Comparison of ENCODE assay signal across 18 mouse cellular contexts in the genomic region with DNA sequence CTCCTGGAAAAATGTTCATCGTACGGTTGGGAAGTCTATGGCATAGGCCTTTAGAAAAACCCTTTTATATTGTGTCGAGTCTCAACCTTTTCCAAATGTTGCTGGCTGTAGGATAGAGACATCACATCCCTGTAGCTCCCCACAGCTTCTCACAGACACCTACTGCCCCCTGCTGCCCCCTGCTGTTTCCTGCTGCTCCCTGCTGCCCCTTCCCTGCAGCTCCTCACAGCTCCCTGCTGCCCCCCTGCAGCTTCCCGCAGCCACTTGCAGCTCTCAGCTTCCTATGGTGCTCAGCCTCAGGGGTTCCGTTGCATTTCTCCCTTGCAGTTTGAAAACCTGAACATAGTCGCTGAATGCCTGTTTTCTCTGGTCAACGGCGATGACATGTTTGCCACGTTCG. TPM values are rescaled to one million over a fixed set of nuclear protein-coding genes. Genes with fewer than 3 reads are reported as not detected.
A peak's percentile ranks its signal among the peaks of the same experiment; 100 is the strongest.
DNase-seq lines count a peak whose midpoint lies in the region; ATAC-seq and TF ChIP-seq lines count a peak whose summit lies in the region.
"Had no signal": no experiment of that assay in that cellular context is flagged by ENCODE, and none has a peak within 500 bp of the region (broad histone marks: within the 10 kb centered on the region; RNA-seq: fewer than 3 reads in every experiment).

No protein-coding gene starts in this region.

- no peak for DNase-seq in kidney, postnatal 25 days
- DNase-seq in thymus, postnatal 14 days: peak; percentile 33
- DNase-seq in thymus, adult 18-20 months: no peak
- no peak for DNase-seq in brain, embryonic 14.5 days (ENCODE audit: low read depth)
- peak; percentile 60 for DNase-seq in thymus, postnatal 4 days
- no peak for DNase-seq in layer of hippocampus, postnatal 10 days (ENCODE audit: low spot score in 2 of 2)
- DNase-seq: cerebellum, adult 9-11 months; kidney, adult 9 months; layer of hippocampus, postnatal 36 days; right cerebral cortex, postnatal 14 days had no signal

- no peaks in the 10 kb centered on the region for H3K36me3 ChIP-seq in kidney, embryonic 16.5 days (ENCODE audit: insufficient read depth, low read length)
- H3K36me3 ChIP-seq: G1E; heart, embryonic 12.5 days; hindbrain, embryonic 12.5 days; limb, embryonic 15.5 days had no signal

- H3K4me2 ChIP-seq in kidney, embryonic 16.5 days (replicated peaks; ENCODE audit: low read depth, low read length): no peak overlapping the region
- H3K4me2 ChIP-seq: heart, embryonic 12.5 days; hindbrain, embryonic 12.5 days; limb, embryonic 15.5 days had no signal

- H3K9me3 ChIP-seq in kidney, embryonic 16.5 days (ENCODE audit: low read length): no peaks in the 10 kb centered on the region
- H3K9me3 ChIP-seq: G1E; hindbrain, embryonic 12.5 days; limb, embryonic 15.5 days had no signal

- TF ChIP-seq POLR2A in brain, embryonic 14.5 days (IDR thresholded peaks at IDR 0.05; ENCODE audit: borderline replicate concordance, extremely low read depth, insufficient read depth, insufficient read length, poor library complexity, severe bottlenecking): no peak

- ATAC-seq in kidney, embryonic 16.5 days (ENCODE audit: low FRiP score, low TSS enrichment): 0 out of 2 replicates have a peak, but pooled peaks have one; percentile 12
- ATAC-seq: forebrain, embryonic 14.5 days had no signal

- no peaks in the 10 kb centered on the region for H3K4me1 ChIP-seq in kidney, embryonic 16.5 days (ENCODE audit: insufficient read depth, low read length)
- H3K4me1 ChIP-seq: hindbrain, embryonic 12.5 days; limb, embryonic 15.5 days had no signal

- H3K27ac ChIP-seq in kidney, embryonic 16.5 days (ENCODE audit: low read length): no peak overlapping the region
- H3K27ac ChIP-seq: hindbrain, embryonic 12.5 days; limb, embryonic 15.5 days; macrophage had no signal

- WGBS in kidney, embryonic 16.5 days: 74% methylated on average over 10 of the region's 10 CpGs

- TF ChIP-seq CTCF in brain, embryonic 14.5 days (IDR thresholded peaks at IDR 0.05; ENCODE audit: borderline replicate concordance, extremely low read depth, insufficient read depth, insufficient read length): peak; percentile 25; the same call in 1 of the 2 replicates

- H3K27me3 ChIP-seq in kidney, embryonic 16.5 days (ENCODE audit: insufficient read depth, low read length): no peaks in the 10 kb centered on the region
- H3K27me3 ChIP-seq: heart, embryonic 12.5 days; limb, embryonic 15.5 days had no signal

- no peak overlapping the region for H3K4me3 ChIP-seq in kidney, embryonic 16.5 days (ENCODE audit: low read length)
- H3K4me3 ChIP-seq: heart, embryonic 12.5 days; hindbrain, embryonic 12.5 days; limb, embryonic 15.5 days had no signal

- H3K9ac ChIP-seq in kidney, embryonic 16.5 days (replicated peaks; ENCODE audit: low read length): no peak overlapping the region
- H3K9ac ChIP-seq: heart, embryonic 12.5 days; hindbrain, embryonic 12.5 days; limb, embryonic 15.5 days had no signal

RNA-seq across cellular contexts. Expression of gene Lpar3, which starts 30.8 kb away (rescaled TPM):
- polyA plus RNA-seq in kidney, embryonic 16.5 days (2015; fragmentation: Nextera tagmentation; extraction: Ambion mirVana): 2.2 TPM in 2 replicates
- 0.26 and 0.52 TPM in 2 replicates for polyA plus RNA-seq in brain, embryonic 14.5 days (2012; rRNA removed)
- under 1 TPM; 0.47 to 0.66 TPM for total RNA-seq in layer of hippocampus, postnatal 10 days (2021)
- total RNA-seq: neutrophil, adult 5-6 weeks had no signal
- polyA plus RNA-seq: G1E, macrophage had no signal

RNA-seq across cellular contexts. Expression of gene Mcoln2, which starts 40.3 kb away (rescaled TPM):
- polyA plus RNA-seq in kidney, embryonic 16.5 days (2015; fragmentation: Nextera tagmentation; extraction: Ambion mirVana): 0.84 and 1.3 TPM in 2 replicates
- 0.09 and 0.19 TPM in 2 replicates for polyA plus RNA-seq in brain, embryonic 14.5 days (2012; rRNA removed)
- total RNA-seq in layer of hippocampus, postnatal 10 days (2021): not detected
- total RNA-seq: layer of hippocampus, postnatal 36 days had no signal
- polyA plus RNA-seq: G1E had no signal

Comparison
In these comparisons a context has a peak if more than half of its experiments do, and no peak if none do; other contexts are left out.
1. DNase-seq: peak in thymus, postnatal 14 days (single experiment) and thymus, postnatal 4 days (single experiment); none in kidney, postnatal 25 days (0 of 2), thymus, adult 18-20 months (0 of 2), brain, embryonic 14.5 days (single experiment) and layer of hippocampus, postnatal 10 days (0 of 2).